Mouse (Mus musculus) leukemia stem cell, adult 10-12 weeks (primary cell): Measurements from ENCODE around the gene Grn. TPM values are rescaled to one million over a fixed set of nuclear protein-coding genes. Genes with fewer than 3 reads are reported as not detected.

Source experiments
- polyA plus RNA-seq: library from polyadenylated mRNA; stranded (reverse); fragments of >175 nt; gene quantifications from 2 replicates; pipeline ENCODE4 v1.2.3, GENCODE M21; 2012; ENCODE audit warnings: low replicate concordance

The Grn gene
- 42.1 and 60.7 TPM in 2 replicates for polyA plus RNA-seq

GRCm38 (mm10) chr11:102430121-102431017 is at the start of gene Grn:
Gene Grn, plus strand, starts transcription at chr11:102430315.

GRCm38 (mm10) chr11:102393238-102393634 is 36.9 kb upstream of the Grn start, which contains the start of gene Rundc3a:
Gene Rundc3a, plus strand, starts transcription at chr11:102393403.

DNA sequence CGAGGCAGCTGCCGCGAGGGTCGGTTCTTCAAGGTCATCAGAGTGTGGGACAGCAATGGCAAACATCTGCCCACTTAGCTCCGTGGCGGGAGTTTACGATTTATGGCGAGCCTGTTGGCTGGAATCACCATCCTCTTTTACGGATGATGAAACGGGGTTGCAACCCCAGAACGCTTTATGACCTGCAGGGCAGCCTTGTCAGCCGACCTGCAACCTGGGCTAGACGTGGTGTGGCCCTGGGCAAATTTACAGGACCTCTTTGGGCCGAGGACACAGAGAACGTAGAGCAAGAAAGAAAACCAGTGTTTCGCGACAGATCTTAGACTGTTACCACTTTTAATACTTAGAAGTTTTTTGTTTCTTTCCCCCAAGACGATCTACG is 22.3 kb upstream of the Grn start, which contains the start of gene Slc25a39:
TSS of gene Slc25a39 (minus strand) at position 113 of the 382 bp plus-strand sequence.

GRCm38 (mm10) chr11:102447497-102447896 is 17.4 kb downstream of the Grn start, which contains the start of gene Fam171a2:
Gene Fam171a2, minus strand, starts transcription at chr11:102447682.

GRCm38 (mm10) chr11:102469648-102470357 is 39.7 kb downstream of the Grn start, which contains the start of gene Itga2b:
Gene Itga2b, minus strand, starts transcription at chr11:102470122.

Other genes with a start within 250 kb of the Grn start
- gene Lsm12, start 245.0 kb upstream of the Grn start, polyA plus RNA-seq, result 73.7 and 82.1 TPM in 2 replicates
- 19.9 and 23.2 TPM in 2 replicates for gene G6pc3, start 240.7 kb upstream of the Grn start, polyA plus RNA-seq
- gene Hdac5, start 200.1 kb upstream of the Grn start, polyA plus RNA-seq, result 89.8 and 95.7 TPM in 2 replicates
- 2.6 and 13.3 TPM in 2 replicates for gene BC030867, start 181.4 kb upstream of the Grn start, polyA plus RNA-seq
- gene Asb16, start 161.6 kb upstream of the Grn start, polyA plus RNA-seq, result 0.98 and 1.2 TPM in 2 replicates
- 46.9 and 69.3 TPM in 2 replicates for gene Tmub2, start 145.4 kb upstream of the Grn start, polyA plus RNA-seq
- gene Atxn7l3, start 133.7 kb upstream of the Grn start, polyA plus RNA-seq, result 73.0 and 101 TPM in 2 replicates
- gene Ubtf, start 110.6 kb upstream of the Grn start, polyA plus RNA-seq, result 99.7 and 124 TPM in 2 replicates
- 452 and 1,470 TPM in 2 replicates for gene Slc4a1, start 64.1 kb upstream of the Grn start, polyA plus RNA-seq
- 5.3 and 23.3 TPM in 2 replicates for gene Rundc3a, start 36.9 kb upstream of the Grn start, polyA plus RNA-seq
- gene Slc25a39, start 22.4 kb upstream of the Grn start, polyA plus RNA-seq, result 151 and 356 TPM in 2 replicates
- gene Fam171a2, start 17.4 kb downstream of the Grn start, polyA plus RNA-seq, result 1.5 and 1.7 TPM in 2 replicates
- 31.4 and 33.3 TPM in 2 replicates for gene Itga2b, start 39.8 kb downstream of the Grn start, polyA plus RNA-seq
- 11.2 and 32.6 TPM in 2 replicates for gene Gpatch8, start 126.1 kb downstream of the Grn start, polyA plus RNA-seq
- gene Gm11627, start 149.1 kb downstream of the Grn start, polyA plus RNA-seq, result not detected in 2 replicates
- 0.09 and 0.49 TPM in 2 replicates for gene Fzd2, start 174.1 kb downstream of the Grn start, polyA plus RNA-seq
- gene Meioc, start 233.4 kb downstream of the Grn start, polyA plus RNA-seq, result not detected in 2 replicates